Mouse (Mus musculus) telencephalon, adult 2 months (tissue): ENCODE data around the gene Uspl1.
A peak's percentile ranks its signal among the peaks of the same experiment; 100 is the strongest.

ENCODE experiments used
- DNase-seq: peaks from one replicate; pipeline ENCODE4 v3.0.0-alpha.2; 2011; ENCODE audit warnings: low read depth, low spot score

Uspl1 gene

DNA sequence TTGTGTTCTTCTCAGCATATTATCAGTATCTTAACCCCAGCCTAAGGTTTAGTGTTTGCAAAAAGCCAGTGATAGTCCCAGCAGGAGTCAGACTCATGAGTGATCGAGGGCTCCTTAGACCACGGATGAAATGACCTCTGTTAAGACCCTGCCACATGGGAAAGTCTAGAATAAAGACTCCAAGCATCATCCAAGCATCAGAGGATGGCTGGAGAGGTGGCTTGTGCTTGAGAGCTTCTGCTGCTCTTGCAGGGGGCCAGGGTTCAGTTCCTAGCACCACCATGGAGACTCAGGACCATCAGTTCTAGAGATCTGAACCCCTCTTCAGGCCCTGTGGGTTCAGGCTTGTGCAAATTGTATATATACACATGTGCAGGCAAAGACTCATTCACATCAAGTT is 16.1 kb upstream of the Uspl1 start:
- no peak for DNase-seq

DNA sequence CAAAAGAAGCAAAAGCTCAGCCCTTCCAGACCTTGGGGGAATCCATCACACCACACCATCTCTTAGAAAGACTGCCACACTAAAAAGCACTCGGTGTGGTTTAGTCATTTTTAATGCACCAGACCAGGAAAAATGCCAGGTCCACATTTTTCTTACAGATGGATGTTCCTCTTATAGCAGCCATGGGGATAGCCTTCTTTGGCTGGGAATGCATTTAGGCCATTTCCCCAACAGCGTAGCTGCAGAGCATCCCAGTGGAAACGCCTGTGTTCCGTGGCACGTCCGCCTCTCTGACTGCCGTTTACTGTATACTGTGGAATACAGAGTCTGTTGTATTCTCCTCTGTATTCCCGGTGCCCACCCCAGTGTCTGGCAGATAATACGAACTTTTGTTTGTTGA is 15.3 kb upstream of the Uspl1 start:
- DNase-seq: peak; percentile 51

DNA sequence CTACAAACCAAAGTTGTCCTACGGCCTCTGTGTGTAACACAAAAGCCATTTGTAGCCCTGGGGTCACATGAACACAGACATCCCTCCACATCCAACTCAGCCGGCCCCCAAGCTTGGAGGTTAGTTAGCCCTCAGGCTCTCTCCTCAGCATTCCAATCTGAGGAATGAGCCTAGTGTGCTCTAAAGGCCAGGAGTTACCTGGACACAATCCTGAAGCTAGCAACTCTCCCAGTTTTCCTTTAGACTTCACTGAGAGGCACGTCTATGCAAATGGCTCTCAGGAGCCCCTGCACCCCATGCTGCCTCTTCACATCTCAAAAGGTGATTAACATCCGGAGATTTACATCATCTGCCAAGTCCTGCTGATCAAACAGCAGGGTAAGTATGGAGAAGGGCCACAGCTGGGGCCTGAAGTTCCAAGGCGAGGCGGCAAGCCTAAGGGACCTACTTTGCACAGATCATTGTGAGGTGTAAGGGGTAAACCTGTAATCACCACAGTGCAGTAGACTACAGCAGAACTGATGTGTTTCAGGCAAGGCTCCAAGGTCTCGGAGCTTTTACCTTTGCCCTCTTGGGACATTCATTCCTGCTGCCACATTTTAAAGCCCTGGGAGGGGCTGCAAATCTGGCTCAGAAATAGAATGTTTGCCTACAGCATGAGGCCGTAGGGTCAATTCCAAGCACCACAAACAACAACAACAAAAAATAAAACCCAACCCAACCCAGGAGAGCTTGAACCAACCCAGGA is 13.1 kb upstream of the Uspl1 start:
- no peak for DNase-seq

DNA sequence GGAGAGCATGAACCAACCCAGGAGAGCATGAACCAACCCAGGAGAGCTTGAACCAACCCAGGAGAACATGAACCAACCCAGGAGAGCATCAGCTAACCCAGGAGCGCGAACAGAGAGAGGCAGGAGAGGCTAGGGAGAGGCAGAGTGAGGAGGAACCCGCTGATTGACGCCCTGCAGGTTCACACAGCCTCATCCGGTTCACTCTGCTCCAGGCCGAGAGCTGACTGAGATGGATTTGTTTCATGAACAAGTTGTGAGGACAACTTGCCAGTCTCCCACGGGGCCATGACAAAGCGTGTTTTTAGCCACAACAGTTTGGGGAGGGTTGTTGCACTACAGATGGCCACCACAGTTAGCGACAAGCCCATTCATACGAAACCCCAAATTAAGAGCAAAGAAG is 11.9 kb upstream of the Uspl1 start:
- no peak for DNase-seq

DNA sequence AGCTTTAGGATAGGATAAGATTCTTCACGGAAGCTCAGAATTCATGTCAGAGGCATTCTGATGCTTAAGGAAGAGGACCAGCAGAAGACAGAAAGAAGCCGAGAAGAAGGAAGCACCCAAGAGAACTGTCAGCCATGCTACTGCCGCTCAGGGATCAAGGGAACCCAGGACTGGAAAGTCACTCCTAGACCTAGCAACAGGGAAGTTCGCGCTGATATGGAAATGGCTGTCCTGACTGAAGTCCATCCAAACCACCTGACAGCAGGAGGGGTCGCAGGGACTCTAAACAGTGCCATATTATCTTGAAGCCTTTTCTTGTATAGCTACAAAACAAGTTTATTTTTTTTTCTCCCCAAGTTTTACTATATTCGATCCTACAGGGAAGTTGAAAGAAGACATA is 9.6 kb upstream of the Uspl1 start:
- no peak for DNase-seq

DNA sequence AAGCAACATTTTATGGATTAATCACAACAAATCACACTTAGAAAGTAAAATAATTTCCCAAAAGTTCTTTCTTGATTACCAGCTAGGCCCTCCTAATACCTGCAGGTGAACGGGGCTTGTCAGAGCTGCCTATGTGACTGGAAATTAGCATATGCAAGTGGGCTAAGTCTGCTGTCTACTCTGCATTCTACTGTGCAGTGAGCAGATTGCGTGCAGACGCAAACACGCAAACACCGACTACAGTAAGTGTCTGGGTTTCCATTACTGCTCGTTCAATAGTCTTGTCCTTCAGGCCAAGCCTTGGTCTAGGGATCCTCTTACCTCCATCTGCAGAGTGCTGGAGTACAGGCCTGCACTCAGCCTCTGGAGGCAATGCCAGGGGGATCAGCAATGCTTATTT is 8.4 kb upstream of the Uspl1 start:
- DNase-seq: no peak

DNA sequence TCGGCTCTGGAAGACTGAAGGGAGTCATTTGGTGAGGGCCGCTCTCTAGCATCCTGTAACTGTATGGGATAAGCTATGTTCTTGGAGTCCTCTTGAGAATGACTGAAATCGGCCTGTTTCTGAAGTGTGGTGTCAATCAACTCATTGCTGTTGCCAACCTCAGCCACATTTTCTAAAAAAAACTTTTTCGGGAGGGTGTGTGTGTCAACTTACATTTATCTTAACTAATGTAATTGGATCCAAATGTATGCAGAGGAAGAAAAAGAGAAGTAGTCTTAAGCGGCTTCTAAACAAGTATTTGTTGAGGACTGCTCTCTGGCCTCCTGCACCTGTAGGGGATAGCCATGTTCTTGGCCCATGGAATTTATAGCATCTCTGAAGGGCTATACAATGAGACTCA is 6.1 kb upstream of the Uspl1 start:
- DNase-seq: no peak

DNA sequence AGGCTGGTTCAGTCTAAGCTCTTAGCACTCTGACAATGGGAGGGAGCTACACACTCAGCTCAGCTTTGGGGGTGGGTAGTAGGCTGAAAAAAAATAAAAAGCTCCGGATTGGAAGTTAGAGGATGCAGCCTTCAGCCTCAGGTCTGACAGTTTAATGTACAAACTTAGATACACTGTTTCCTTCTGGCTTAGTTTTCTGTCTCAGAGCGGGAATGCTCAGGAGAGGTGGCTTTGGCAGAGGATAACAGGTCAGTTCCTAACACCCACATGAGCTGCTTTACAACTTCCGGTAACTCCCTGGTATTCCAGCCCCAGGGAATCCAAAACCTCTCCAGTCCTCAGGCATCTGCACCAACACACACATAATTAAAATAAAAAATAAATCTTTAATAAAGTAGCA is 4.3 kb upstream of the Uspl1 start:
- no peak for DNase-seq

DNA sequence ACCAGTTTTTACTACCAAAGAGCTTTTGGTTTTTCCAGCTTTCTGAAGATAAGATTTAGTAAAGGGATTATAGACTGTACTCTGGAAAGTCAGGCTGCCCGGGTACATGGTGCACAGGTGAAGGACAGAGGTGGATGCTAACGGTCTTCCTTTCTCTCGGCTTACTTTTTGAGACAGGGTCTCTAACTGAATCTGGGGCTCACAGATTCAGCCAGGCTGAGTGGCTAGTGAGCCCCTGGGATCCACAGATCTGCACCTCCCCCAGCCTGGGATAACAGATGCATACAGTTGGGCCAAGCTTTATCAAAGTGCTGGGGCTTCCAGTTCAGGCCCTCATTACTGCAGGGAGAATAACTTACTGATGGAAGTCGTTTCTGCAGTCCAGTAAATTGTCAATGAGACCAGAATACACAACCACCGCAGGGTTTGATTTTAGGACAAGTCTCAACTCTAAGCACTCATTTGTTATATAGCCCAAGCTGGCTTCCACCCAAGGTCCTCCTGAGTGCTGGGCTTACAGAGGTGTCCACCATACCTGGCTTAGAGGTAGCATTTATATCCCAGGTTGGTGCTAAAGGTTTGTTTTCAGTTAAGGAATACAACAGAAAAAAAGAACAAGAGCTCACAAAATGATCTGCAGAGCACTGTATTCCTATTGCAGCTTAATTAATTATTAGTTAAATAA is 1.8 kb upstream of the Uspl1 start:
- no peak for DNase-seq

DNA sequence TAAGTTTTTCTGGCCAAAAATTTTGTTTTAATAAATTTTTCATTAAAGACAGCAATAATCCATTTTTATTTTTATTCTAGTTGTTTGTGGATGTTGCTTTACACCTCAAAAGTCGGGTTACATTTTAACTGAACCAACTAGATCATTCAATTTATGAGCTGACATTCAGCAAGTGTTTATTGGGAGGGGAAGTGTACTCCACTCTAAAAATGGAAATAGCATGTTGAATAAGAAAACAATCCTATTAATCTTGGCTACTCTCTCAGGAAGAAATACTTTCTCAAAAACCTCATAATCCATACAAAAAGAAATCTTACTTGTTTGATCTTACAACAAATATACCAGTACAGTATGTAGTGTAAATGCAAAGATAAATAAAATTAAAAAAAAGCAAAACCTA is 1.0 kb upstream of the Uspl1 start:
- DNase-seq: no peak

DNA sequence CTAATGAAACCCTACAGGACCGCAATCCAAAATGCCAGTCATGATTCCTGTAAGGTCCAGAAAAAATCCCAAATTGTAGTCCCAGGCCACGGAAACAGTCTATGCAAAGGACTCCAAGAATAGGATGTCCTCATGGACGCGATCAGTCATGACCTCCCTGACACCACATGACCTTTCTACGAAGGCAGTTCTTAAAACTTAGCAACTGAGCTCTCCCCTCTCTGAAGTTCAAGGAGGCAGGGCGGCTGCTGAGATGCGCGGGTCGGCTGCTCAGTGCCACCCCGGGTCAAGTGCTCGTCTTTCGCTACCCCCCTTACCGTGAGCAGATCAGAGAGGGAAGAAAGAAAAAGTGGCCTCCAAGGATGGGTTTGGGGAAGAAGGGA is 438 bp upstream of the Uspl1 start:
- peak; percentile 38 for DNase-seq

DNA sequence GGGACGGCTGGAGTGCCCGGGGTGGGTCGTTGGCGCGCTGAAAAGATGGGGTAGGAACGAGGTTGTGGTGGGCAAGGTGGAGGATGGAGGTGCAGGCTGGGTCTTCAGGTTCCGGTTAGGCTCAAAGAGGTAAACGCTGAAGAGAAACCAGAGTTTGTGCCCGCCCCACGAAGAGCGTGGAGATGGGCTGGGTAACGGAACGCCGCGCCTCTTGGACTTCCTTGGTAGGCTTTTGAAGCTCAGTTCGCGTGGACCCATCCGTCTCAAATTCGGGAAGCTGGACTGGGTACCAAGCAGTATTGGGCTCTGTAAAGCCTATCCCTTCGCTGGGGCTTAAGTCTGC is 665 bp downstream of the Uspl1 start:
- DNase-seq: no peak

DNA sequence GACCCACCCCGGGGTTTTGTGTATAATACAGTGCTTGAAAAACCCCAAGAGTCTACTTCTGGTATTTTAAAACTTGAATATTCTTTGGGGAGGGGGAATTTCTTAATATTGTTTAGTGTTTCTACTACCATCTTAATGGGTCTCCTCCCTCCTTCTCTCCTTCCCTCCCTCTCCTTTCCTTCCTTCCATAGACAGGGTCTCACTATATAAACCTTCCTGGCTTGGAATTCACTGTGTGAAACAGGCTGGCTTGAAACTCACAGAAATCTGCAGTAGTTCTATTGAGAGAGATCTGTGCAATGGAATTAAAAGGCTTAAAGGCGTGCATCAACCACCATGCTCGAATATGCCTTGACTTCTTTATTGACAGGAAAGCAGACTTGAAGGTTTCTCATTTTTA is 1.7 kb downstream of the Uspl1 start:
- no peak for DNase-seq

DNA sequence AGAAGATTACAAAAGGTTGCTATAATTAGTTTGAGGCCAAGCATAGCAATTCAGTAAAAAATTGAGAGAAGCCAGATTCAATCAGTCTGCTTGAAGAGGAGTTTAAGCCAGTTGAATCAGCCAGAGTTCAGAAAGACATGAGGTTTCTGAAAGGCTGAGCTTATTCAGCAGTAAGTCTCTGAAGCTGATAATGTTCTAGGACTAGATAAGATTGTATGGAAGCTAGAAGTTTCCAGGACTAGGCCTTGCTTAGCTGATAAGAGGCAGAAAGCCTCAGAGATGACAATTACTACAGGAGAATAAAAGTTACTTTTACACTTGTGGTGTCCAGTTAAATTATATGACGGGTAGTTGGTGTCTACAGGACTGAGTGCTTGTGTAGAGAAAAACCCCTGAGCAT is 6.0 kb downstream of the Uspl1 start:
- no peak for DNase-seq

DNA sequence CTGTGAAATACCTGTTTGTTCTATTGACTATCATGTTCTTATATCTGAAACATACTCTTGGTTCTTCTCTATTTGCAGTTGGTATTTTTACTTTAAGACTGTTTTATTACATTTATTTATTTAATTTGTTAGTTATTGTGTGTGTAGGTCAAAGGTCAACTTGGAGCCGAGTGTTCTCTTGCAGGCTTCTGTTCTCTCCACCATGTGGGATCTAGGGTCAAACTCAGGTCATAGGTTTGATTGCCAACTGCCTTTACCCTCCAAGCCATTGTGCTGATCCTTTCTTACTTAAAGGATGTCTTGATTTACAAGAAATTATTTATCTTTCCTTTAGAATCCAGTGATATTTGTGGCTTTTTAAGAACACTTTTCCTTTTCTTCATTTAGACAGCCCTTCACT is 12.5 kb downstream of the Uspl1 start:
- no peak for DNase-seq

DNA sequence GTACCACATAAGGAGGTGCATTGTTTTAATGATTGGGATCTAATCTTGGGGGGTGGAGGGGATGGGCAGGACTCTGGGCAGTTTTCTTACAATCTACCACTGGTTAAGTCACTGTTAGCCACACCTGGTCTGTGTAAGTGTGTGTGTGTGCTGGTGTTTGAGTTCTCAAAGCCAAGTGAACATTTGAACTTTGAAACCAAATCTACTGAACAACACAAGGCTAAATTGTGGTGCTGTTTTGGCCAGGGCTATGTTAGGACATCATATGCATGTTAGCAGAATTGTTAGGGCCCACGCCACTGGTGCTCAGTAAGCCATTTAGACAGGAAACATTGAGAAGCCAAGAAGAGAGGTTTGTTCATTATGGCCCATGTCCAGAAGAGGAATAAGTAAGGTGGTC is 14.6 kb downstream of the Uspl1 start:
- DNase-seq: no peak

DNA sequence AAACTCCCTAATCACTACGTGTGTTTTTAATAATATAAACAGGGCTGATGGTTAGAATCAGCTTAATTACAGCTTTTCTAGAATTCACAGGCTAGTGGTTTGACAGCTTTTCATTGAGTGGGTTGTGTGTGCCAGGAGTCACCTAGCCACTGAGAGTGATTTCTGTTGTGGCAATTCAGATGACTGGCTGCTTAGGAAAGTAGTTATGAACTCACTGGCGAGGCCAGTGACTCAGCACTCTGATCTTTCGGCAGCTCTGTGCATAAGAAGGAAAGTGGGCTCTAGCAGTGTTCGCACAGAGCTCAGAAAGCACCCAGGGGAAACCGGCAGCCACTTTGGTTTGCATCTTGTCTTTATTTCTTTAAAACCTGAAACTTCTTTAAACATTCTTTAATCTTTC is 18.8 kb downstream of the Uspl1 start:
- no peak for DNase-seq

DNA sequence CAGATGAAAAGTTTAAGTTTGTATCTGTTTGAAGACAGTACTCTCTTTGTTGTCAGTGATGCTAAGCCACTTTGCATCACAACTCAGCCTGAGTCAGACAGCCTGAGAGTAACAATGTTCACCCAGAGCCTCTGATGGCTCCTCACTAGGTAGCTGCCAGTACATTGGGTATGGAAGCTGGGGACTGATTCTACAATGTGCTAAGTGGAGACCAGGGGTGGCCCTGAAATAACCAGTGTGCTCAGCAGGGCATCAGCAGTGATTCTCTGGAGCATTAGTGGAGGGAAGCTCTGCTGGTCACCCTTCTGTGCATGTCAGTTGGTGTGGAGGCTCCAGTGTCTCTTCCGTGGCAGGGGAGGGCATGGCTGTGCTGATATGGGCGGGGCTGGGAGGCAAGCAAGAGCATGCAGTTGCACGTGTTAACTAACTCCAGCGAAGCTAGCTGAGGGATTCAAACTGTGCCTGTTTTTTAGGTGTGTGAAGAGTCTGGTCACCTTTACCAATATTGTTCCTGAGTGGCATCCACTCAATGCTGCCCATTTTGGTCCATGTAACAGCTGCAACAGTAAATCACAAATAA is 19.7 kb downstream of the Uspl1 start:
- no peak for DNase-seq

DNA sequence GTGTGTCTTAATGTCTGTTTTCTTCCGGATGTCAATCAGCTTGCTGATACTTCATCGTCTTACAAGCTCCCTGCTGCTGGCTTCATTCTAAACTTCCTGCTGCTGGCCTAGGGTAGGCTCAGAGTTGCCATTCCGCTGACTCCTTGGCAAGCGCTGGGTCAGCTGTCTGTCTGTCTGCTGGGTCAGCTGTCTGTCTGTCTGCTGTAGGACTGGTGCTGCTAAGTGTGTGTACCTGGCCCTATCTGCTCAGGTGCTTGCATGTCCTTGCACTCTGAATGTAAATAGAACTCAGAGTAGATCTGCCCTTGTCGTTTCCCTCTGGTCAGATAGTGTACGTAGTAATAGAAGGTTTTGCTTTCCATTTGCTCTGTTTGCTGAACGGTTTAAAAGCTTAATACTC is 20.7 kb downstream of the Uspl1 start:
- no peak for DNase-seq

DNA sequence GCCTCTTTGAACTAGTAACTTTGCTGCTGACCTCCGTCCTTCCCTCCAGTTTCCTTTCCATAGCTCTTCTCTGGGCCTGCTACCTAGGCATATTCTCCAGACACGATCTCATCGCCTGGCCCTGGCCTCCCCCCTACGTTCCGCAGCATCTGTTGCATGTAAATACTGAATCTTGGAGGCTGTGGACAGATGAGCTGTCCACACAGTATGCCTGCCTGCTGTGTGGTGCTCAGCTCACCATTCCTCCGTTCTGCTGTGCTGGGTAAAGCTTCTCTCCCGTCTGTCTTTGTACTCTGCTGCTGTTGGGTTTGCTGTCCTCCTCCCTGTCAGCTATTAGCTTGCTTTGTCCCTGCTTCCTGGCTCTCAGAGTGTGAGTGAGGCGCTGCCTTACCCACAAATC is 21.1 kb downstream of the Uspl1 start:
- DNase-seq: no peak

DNA sequence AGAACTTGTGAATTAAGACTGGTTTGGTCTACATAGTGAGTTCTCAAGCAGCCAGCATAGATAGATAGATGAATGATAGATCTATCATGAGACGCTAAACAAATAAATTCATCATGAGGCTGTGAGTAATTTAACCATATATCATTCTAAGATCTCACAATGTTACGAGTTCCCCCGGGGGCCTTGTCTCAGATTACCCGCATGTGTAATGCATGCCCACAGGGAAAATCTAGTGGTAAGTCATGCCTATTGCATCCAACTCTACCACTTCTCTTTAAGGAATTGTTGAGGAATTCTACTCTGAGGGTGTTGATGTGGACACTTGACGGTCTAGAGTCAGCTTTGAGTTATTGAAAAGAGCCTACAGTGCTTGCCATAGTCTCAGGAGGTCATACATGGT is 22.1 kb downstream of the Uspl1 start:
- no peak for DNase-seq

DNA sequence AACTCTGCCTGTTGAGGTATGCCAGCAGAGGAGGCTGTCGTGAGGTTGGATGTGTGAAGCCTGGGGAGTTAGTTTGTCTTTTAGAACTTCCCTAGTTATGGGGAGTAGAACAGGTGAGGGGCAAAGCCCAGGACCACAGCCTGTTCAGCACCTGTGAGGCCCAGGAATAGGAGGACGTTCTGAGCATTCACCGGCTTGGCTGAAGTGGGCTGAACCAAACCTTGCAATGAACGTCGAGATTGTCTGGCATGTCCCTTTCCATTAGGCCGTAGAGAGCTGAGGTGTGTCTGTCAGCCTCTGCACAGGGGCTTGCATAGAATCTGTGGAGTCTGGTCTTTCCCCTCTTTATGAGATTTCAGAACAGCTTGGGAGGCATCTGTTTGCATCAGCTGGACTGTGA is 23.5 kb downstream of the Uspl1 start:
- no peak for DNase-seq

DNA sequence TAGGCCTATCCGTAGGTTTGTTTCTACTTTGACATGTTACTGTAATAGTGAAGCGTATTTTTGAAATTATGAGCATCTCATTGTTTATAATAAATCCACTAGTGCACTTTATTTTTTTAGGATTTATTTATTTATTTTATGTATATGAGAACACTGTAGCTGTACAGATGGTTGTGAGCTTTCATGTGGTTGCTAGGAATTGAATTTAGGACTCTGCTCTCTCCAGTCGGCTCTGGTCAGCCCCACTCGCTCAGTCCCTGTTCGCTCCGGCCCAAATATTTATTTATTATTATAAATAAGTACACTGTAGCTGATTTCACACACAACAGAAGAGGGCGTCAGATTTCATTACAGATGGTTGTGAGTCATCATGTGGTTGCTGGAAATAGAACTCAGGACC is 24.6 kb downstream of the Uspl1 start:
- no peak for DNase-seq

DNA sequence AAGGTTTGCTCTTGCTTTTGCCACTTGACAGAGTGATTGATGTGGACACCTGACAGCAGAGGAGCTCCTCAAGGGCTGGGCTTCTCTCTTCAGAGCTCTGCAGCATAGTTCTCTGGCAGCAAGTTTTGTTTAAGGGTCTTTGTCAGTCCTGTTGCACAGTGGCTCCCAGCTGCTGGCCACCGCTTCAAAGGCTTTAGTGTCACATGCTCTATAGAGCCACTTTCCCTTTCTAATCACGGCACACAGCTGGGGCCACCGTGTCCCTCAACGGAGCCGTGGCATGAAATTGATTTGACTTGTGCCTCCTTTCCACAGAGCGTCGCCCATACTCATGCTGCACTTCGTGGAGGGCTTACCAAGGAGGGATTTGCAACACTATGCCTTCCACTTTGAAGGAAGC is 25.2 kb downstream of the Uspl1 start:
- DNase-seq: no peak
